Mouse (Mus musculus) erythroblast, embryonic 14.5 days (primary cell): ENCODE results near the gene Shpk.

Experiments used
- GATA1 ChIP-seq: IDR thresholded peaks from 2 replicates; pipeline ENCODE4 v1.6.1; 2012; ENCODE audit warnings: low read length, inconsistent platforms, mixed read lengths
- TAL1 ChIP-seq: IDR thresholded peaks from 3 replicates; pipeline ENCODE4 v1.6.1; 2012; ENCODE audit warnings: low read length, inconsistent platforms, mixed read lengths

DNA sequence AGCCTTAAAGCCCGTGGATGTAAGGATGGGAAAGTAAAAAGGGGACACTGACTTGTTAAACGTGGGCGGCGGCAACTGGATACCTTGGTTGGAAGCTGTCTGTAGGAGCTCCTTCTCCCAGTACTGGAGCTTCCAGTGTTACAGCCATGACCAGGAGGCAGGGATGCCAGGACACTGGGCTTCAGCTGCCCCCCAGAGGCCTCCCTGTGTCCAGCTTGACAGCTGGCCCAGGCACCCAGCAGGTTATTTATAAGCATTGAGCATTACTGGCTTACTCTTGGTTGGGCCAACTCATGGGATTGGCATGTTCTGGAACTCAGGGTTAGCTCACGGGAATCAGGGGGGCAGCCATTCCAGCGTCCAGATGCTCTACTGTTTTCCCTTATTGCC lies 38.5 kb upstream of the Shpk start:
- TF ChIP-seq GATA1, result no peak
- TF ChIP-seq TAL1, result no peak
